Mouse (Mus musculus) embryo, embryonic 11 days (tissue): Measurements from ENCODE around the gene R3hcc1l.

ENCODE experiments used
- DNase-seq: peaks from one replicate; pipeline ENCODE4 v3.0.0-alpha.2; 2015

Gene R3hcc1l

DNA sequence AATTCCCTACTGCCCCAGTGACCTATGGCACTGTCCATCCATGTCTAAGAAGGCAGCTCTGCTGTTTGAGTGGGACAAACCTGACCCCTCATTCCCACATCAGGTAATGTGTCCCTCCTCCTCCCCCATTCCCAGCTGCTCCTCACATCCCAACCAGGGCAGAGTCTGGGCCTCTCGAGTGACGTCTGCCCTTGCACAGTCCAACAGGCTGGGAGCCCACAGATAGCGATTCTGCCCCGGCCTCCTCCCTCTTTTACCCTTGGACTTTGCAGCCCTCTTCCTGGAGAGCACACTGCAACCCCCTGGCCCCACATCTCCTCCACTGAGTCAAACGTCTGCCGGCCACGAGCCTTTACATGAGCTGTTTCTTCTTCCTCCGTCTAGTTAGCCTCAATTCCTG is 84.0 kb downstream of the R3hcc1l start:
- DNase-seq: no peak

DNA sequence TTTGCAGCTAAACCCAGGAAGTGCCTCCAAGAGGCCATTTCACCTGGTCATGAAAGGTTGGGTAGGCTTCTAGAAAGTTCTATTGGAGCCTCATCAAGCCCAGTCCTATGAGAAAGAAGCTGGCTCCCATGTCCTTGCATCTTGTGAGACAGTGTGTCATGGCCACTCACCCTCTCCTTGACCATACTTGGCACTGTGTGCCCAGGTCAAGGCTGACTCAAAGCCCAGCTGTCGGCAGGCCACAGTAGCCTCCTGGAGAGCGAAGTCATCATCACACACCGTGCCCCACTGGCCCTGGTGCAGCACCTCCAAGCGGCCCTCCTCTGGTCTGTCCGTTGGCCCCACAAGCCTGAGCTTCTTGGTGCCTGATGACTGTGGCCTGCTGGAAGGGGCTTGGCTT is 89.5 kb downstream of the R3hcc1l start:
- no peak for DNase-seq

DNA sequence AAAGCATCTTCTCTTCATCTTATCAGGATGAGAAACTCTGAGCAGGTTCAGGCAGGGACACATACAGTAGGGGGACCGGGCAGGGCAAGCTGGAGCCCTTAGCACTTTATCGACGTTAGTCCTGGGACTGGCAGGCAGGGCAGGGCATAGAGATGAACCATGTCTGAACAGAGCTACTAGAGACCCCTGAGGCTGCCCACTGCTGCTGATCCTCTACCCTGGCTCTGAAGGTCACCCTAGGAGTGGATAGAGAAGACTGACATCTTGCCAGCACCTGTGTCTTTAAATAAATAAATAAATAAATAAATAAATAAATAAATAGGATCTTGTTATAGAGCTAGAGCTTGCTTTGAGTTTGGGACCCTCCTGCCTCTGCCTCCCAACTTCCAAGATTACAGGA is 91.2 kb downstream of the R3hcc1l start:
- no peak for DNase-seq

- no peak for DNase-seq
These were observed 93.2 kb downstream of the R3hcc1l start for GRCm38 (mm10) chr19:42611746-42612145.

GRCm38 (mm10) chr19:42612654-42613053 is 94.1 kb downstream of the R3hcc1l start, which contains the start of gene Loxl4:
Loxl4 (minus strand) TSS chr19:42612813.
- DNase-seq: peak; percentile 50

DNA sequence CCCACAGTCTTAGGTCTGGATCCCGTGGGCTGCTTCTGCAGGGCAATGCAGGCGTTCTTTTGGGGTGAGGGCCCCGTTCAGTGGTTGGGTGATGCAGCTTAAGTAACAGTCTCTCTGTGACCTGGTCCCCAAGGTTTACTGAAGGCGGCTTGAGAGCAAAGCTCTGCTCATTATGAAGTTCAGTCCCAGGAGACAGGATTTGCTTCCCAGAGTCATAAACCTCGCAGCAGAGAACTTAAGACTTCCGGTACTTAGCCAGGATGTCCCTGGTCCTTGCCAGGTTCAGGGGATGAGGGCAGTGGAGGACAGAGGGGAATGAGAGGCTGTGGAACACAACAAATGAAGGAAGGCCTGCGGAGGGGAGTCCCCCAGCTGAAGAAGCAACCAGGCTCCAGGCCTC is 94.6 kb downstream of the R3hcc1l start:
- peak; percentile 30 for DNase-seq

DNA sequence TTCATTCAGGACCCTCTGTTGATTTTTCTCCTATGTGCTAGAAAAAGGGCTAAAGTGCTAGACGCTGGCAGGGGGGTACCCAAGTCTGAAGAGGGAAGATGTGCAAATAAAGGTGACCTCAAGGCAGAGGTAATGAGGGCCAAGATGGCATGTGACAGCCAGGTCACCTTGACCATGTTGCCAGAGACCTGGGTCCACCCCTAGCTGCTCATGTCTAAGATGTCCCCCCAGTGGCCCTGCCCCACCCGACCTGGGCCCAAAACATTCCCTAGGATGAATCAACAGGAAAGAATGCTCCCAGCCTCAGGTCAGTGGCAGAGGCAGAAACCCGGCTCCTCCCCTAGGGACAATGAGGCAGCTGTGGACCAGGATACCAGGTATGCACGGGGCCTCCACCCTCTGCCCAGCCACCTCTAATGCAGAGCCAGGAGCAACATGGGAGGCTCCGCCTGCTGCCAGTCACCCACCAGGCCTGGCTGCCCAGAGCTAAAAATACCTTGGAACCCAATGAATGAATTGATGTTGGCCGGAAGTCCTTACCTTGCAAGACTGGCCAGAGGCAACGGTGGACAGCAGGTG is 95.2 kb downstream of the R3hcc1l start:
- DNase-seq: no peak

DNA sequence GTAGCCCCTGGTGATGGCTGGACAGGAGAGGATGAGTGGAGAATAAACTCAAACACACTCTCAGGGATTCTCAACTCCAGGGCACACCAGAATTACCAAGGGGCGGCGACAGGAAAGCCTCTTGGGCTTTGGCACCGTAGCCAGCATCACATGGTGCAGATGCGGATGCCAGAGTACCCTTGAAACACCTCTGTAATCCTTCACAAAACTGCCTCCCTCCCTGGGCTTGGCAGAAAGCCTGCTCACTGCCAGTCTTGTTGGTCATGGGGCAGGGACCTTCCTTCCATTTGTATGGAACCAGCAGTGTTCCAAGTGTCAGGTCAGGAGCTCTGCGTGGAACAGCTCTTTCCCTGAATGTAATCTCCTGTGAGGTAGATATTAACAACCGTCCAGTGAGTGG is 109.5 kb downstream of the R3hcc1l start:
- no peak for DNase-seq

DNA sequence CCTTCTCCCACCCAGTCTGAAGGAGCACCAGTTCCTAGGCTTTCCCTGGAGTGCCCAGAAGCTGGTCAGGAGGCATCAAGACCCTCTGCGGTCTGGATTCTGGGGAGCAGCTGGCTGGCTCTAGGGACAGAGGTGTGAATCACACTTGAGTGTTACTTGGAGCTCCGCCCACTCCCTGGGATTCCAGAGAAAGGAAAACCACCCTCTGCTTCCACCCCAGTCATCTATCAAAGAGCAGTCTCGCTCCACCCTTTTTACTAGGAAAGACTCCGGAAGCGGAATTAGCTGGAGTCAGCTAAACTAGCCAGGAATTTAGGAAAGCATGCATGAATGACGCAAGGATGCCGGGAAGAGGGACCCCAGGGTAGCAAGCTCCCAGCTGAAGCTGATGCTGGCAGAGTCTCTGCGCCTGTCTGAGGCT is 113.0 kb downstream of the R3hcc1l start:
- DNase-seq: peak; percentile 61

DNA sequence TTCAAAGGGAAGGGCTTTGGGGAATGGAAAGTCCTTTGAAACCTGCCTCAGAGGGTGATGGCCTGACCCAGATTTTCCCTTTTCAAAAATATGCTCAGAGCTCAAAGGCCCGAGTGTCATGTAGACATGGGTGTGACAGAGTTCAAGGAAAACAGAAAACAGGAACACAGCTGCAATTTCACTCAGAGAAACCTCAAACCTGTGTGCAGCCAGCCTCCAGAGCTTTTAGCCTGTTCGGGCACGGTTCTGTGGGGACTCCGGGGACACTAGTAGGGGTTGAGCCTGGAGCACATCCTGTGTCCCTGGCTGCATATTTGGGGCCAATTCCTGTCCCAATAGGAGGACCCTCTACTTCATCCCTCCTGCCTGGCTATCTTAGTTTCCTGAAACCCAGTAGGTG is 113.7 kb downstream of the R3hcc1l start:
- no peak for DNase-seq

DNA sequence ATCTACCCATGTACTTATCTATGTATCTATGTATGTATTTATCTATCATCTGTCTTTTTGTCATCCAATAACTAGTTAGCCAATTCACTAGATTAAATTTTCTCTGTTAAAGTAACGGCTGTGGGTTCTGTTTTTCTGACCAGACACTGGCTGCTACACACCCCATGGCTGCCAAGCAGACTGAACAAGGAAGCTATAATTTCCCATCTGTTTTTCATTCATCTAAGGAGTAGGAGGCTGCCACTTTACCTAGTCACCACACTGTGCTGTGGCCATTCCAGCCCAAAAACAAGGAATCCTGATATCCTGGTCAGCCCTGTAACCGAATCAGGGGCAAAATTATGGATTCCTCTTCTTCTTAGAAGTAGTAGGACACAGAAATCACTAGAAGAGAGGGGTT is 115.1 kb downstream of the R3hcc1l start:
- DNase-seq: no peak

DNA sequence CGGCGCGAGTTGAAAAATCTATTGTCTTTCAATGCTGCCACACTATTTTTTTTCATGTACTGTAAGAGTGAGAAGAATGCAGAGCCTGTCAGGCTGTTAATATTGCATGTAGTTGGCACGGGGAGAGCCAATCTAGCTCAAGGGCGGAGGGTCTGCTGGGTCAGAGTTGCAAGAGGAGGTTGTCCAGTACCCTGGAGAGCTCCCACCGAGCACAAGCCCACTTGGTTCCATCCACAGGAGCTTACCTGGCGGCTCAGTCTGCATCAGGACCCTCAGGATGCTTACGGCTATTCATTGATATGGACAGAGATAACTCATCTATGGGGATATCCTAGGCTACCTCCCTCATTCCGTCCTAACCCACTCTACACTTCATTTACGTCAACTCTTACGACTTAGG is 118.1 kb downstream of the R3hcc1l start:
- DNase-seq: peak; percentile 75

DNA sequence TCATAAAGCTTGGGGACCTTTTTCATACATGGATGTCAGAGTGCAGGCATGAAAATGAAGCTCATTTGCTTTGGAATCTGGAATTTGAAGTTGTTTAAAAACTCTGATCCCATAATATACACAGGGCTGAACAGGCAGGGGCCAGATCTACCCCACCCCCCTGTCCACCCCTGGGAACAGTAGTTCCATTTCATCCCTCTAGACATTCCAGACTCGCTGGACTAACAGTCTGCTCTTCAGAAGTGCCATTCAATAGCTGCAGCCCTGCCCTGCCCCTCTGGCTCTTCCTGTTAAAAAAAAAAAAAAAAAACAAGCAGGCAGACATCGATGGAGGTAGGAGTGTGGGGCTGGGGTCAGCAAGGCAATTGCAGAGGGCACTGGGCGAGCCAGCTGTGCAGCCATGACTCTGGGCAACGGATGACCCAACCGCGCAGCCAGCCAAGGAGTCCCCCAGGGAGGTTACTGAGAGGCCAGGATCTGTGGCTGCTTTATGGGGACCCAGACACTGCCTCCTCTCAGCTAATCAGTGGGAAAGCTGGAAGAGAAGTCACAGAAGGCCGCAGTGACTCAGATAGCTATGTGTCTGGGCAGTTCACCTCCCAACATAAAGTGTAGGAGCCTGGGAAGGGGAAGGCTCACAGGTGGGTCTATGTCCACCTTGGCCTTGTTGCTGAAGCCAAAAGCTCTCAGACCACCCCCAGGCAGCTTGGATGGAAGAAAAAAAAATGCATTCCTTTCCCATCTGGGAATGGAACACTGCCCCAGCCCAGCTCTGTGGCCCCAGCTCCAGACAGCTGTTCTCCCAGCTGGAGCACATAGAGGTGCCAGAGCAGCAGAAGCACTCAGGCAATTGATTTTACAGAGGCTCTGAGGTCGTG is 120.3 kb downstream of the R3hcc1l start:
- DNase-seq: peak; percentile 61

GRCm38 (mm10) chr19:42639544-42639943 is 121.0 kb downstream of the R3hcc1l start:
- DNase-seq: no peak

DNA sequence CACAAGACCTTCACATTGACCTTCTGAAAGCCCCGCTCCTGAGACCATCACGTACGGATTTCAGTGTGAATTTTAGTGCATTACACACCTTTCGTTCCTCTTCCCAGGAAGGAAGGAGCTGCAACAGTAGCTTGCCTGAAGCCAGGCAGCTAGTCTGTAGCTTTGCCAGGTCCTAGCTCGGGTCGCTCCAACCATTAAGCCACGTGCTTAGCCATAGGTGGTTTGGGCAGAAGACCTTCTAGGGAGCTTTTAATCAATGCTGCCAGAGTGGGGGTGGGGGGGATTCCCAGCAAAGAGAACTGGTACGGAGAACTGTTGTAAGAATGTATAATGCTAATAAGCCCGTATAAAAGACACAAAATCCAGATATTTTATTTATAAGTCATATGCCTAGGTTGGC is 121.7 kb downstream of the R3hcc1l start:
- DNase-seq: no peak
